Mouse (Mus musculus): ENCODE data around the gene Ctse.

Gene Ctse

DNA sequence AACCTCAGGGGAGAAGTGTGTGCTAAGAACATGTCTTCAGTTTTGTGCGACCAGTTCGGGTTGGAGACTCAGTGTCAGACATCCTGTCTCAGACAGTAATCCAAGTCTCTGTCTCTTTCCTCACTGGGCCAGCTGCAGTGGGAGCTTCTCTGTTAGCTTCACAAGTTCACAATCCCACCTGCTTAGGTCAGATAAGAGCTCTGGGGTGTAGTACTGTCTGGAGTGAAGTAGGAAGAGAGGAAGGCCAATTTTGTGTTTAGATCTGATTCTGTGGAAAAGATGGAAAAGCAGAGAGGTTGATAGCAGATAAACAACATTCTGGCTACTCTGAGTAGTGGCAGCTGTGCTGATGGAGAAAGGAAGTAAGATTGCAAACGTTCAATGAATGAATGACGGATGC, 61.5 kb downstream of the Ctse start:
- no peak for DNase-seq (ENCODE audit: low read depth, low spot score)

DNA sequence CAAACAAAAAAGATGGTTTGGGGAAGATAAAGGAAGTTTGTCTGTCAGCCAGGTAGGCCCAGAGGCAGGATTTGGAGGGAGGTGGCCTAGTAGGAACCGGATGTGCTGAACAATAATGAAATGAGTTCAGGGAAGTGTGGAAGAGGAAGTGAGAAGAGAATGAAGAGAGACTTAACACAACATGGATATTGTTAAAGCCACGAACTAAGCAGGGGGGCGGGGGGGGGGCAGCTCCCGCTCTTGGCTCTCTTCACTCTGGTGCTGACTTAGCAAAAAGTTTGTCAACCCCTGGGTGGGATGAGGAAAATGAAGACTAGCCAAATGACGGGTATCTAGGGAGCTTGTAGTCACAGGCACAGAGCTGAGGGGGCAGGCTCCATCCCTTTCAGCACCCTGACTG, 62.3 kb downstream of the Ctse start:
- DNase-seq (ENCODE audit: low read depth, low spot score) = no peak

DNA sequence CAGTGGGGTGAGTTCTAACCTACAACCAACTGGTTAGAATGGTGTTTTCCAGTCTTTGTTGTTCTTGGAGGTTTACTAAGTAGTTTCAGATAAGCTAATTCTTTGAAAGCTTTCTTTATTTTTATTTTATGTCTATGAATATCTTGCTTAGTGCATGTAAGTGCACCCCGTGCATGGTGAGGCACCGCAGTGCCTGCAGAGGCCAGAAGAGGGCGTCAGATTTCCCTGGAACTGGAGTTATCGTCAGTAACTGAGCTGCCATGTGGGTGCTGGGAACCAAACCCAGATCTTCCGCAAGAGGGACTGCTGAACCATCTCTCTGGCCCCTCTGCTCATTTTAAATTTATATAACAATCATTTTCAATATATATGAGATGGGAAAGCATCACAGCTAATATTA, 63.3 kb downstream of the Ctse start:
- peak; percentile 44 for DNase-seq (ENCODE audit: low read depth, low spot score)

DNA sequence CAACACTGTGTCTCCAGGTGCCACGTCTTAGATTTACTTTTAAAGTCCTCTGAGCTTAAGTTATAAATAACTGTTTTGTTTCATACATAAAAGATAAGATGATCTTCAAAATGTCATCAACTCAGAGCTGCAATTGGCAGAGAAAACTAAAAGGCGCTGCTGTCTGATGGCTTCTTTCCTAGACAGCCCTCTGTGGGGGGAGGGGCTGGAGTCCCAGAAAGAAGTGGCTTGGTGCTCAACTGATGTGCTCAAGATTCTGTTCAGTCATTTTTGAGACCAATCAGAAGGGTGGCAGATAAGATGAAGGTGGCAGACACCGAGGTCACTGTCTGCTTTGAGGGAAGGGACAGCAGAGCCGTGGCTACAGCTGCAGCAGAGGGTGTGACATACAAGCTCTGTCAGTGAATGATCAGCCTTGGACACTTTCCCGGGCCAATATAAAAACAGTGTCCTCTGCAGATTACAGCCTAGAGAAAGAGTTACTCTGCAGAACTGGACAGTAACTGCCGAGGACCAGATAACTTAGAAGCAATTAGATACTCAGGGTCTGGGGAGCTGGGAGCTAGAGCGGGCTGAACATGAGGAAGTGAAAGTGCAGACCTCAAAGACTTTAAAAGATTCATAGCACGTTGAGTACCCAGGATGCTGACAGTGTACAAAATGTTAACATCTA, 64.1 kb downstream of the Ctse start:
- no peak for DNase-seq (ENCODE audit: low read depth, low spot score)

DNA sequence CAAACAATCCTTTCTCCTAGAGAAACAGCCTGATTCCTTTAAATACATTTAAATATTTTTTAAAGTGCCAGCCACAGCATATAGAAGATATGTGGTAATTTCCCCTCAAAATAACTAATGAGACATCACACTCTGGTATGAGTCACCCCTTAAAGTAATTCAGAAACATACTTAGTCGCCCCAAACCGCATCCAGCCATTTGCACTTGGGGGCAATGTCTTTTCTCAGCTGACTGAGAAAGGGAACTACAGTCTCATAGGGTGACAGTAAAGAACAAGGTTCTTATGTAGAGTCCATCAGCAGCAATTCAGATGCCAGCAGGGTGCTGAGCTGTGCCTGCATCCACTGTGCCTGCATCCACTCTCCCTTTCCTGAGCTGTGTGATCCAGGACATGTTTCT, 65.4 kb downstream of the Ctse start:
- DNase-seq (ENCODE audit: low read depth, low spot score) = no peak

DNA sequence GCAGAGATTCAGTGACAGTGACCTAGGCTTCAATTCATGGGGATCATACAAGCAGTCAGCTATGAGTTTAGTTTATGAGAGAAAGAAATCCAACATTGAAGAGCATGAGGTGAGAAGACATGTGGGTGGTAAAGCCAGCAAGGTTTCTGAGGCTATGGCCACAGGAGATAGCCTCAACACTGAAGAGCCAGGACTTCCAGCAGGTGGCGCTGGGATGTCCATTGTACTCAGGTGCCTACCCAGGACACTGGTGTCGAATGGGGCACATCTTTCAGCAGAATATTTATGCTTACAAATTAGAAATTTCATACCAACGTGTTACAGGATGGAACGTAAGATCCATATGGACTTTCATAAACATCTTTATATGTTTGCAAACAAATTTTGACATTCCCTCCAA, 70.2 kb downstream of the Ctse start:
- peak; percentile 55 for DNase-seq (ENCODE audit: low read depth, low spot score)

DNA sequence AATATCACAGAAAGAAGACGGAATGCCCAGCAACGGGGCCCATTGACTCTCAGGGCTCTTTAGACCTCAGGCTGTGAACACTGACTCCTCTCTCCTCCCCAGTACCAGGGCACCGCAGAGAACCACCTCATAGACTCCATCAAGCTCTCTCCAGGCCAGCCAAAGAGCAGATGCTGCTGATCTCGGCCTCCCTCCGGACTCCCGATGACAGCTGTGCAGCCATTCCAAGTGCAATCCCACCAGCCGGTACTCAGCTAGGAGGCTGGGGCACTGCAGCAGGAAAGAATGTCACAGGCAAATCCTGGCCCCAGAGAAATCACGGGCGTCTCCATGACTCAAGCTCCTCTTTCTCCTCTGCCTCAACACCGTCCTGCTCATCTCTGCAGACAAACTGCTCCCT, 73.4 kb downstream of the Ctse start:
- no peak for DNase-seq (ENCODE audit: low read depth, low spot score)

DNA sequence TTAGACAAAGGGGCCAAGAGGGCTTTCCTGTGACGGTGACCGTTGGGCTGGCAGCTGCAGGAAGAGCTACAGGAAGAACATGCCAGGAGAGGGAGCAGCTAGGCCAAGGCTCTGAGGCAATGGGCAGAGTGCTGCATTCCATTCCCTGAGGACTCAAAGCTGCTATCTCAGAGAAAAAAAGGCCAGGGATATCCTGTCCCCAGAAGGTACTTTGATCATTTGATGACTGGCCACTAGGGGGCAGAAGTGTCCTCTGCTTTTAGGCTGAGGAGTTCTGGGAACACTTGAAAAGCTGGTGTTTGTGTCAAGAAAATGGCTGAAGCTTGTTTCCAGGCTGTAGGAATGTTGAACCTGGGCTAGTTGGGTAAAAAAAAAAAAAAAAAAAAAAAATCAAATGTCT, 74.3 kb downstream of the Ctse start:
- peak; percentile 93 for DNase-seq (ENCODE audit: low read depth, low spot score)

DNA sequence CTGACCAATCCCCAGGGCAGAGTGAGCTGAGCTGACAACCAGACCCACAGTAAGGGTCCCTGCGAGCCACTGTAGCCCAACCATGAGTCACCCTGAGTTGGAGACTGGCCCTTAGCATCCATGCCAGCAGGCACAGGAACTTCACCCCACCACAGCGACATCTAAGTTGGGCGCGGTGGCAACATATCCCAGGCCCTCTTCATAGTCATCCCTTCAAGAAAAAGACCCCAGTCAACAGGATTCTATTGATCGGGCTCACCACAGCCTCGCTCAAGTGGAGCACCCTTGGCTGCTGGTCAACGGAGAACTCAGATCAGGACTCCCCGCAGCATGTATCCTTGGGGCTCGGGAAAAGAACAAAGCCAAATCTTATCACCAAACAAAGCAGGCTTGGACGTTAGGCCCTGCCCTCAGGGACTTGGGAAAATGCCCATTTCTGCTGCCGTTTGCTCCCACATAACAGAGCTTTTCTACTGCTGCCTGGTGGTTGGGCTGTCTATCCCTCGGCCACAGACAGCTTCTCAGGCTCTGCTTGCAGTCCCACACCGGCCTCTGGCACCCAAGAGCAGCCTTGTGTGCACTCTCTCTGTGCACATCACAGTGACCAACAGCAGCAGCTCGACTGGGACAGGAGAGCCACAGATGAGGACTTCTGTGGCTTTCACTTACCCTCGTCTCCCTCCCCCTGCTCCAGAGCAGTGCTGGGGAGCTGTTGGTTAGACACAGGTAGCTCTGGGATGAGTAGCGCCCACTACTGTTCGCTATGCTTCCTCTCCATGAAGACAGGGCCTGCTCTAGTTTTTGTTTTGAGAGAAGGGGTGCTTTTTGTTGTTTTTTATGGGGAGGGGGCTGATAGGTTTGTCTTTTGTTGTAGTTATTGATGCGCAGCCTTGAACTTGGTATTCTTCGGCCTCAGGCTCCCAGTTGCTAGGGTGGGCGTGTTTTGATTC, 76.6 kb downstream of the Ctse start:
- peak; percentile 63 for DNase-seq (ENCODE audit: low read depth, low spot score)

DNA sequence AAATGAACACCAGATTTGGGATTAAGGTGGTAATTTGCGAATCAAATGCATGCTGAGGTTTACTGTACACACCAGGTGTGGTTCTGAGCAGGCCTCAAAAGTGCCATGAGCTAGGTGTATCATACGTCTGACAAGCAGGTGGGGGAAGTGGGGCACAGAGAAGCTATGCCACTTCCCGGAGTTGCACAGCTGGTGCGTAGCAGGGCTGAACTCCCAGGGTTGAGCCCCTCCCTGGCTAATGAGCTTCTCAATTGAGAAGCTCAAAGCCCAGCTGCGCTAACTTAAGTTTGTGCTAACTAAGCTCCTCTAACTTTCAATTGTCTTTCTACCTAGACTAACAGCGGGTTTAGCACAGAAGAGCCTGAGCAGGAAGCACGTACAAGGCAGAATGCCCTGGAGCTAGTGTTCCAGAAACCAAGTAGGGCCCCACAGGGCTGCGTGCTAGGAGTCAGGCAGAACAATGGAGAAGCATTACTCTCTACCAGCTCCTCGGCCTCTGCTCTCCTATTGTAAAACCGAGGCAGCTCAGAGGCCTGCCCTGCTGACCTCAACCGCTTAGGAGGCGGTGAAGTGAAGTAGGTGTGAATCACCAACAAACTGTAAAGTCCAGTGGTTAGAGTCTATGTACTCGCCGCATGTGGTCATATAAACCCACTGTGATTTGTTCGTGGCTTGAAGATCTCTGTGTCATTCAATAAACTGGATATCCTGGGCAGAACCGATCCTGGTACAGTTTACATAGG, 81.0 kb downstream of the Ctse start:
- DNase-seq (ENCODE audit: low read depth, low spot score) = peak; percentile 63

DNA sequence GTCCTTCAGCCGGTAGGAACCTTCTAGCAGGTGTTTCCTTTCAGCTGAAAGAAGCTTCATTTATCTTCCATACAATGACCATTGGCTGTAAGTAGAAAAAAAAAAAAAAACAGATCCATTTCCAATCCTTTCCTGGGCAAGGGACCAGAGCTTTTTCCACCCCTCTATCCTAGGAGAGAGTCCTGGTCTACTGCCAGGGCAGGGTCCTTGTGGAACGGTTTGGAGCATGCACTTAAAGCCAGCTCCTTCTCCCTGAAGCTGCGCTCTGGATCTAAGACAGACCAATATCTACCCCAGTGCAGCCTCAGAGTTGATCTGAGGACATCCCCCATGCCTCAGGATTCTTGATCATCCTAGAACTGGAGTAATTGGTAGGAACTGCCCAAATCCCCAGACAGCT, 83.9 kb downstream of the Ctse start:
- DNase-seq (ENCODE audit: low read depth, low spot score) = no peak

DNA sequence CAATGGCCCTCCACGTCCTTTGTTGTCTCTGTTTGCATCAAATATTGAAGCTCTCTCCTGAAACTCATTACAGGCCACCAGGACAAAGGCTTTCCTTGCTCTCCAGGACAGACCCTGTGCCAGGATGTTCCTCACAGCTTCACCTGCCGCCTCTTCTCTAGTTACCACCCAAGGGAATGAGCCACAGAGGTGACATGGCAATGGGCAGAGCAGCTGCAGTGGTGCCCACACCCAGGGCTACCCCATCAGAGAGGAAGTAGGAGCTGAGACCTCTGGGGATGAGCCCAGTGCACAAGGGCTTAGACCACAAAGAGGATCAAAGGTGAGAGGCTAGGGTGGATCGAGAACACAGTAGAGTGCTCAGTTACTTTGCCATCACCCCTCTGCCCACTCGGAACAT, 85.4 kb downstream of the Ctse start:
- DNase-seq (ENCODE audit: low read depth, low spot score) = no peak

All from ES-CJ7 (cell line).